8 mouse cellular contexts compared by ENCODE assay signal in genomic region chr2:30205255-30205628, GRCm38 (mm10). TPM values are rescaled to one million over a fixed set of nuclear protein-coding genes. Genes with fewer than 3 reads are reported as not detected.
DNase-seq lines count a peak whose midpoint lies in the region; ATAC-seq lines count a peak whose summit lies in the region.

No protein-coding gene starts in this region.

- H3K27ac ChIP-seq in kidney, embryonic 14.5 days (ENCODE audit: low read depth, low read length): peak overlapping the region; percentile 62; the same call in 1 of the 2 replicates
- H3K27ac ChIP-seq in forebrain, embryonic 14.5 days (ENCODE audit: low read depth, low read length): peak overlapping the region; percentile 66
- H3K27ac ChIP-seq in limb, embryonic 11.5 days (replicated peaks; ENCODE audit: low read depth, low read length): no peak overlapping the region
- H3K27ac ChIP-seq in midbrain, embryonic 11.5 days (ENCODE audit: low read depth, low read length): peak overlapping the region; percentile 50; the same call in 1 of the 2 replicates

- H3K36me3 ChIP-seq in kidney, embryonic 14.5 days (ENCODE audit: control insufficient read depth, insufficient read depth, low read length): no peaks in the 10 kb centered on the region
- H3K36me3 ChIP-seq in forebrain, embryonic 14.5 days (ENCODE audit: control insufficient read depth, insufficient read depth, low read length): no peaks in the 10 kb centered on the region
- H3K36me3 ChIP-seq in limb, embryonic 11.5 days (ENCODE audit: control insufficient read depth, insufficient read depth, low read length): no peaks in the 10 kb centered on the region
- no peaks in the 10 kb centered on the region for H3K36me3 ChIP-seq in midbrain, embryonic 11.5 days (ENCODE audit: control insufficient read depth, insufficient read depth, low read length)

- H3K27me3 ChIP-seq in kidney, embryonic 14.5 days (ENCODE audit: control insufficient read depth, insufficient read depth, low read length): no peaks in the 10 kb centered on the region
- no peaks in the 10 kb centered on the region for H3K27me3 ChIP-seq in forebrain, embryonic 14.5 days (replicated peaks; ENCODE audit: control insufficient read depth, insufficient read depth, low read length)
- no peaks in the 10 kb centered on the region for H3K27me3 ChIP-seq in limb, embryonic 11.5 days (ENCODE audit: control insufficient read depth, insufficient read depth, low read length)
- H3K27me3 ChIP-seq in midbrain, embryonic 11.5 days (ENCODE audit: control insufficient read depth, insufficient read depth, low read length): no peaks in the 10 kb centered on the region

- peak overlapping the region; percentile 77 for H3K4me3 ChIP-seq in kidney, embryonic 14.5 days (ENCODE audit: low read length)
- H3K4me3 ChIP-seq in forebrain, embryonic 14.5 days (ENCODE audit: low read depth, low read length): peak overlapping the region; percentile 63
- peak overlapping the region; percentile 58 for H3K4me3 ChIP-seq in limb, embryonic 11.5 days (ENCODE audit: low read depth, low read length)
- peak overlapping the region; percentile 73 for H3K4me3 ChIP-seq in midbrain, embryonic 11.5 days (ENCODE audit: low read depth, low read length)

- H3K9ac ChIP-seq in kidney, embryonic 14.5 days (ENCODE audit: low read depth, low read length): peak overlapping the region; percentile 69
- peak overlapping the region; percentile 74 for H3K9ac ChIP-seq in forebrain, embryonic 14.5 days (ENCODE audit: low read length)
- peak overlapping the region; percentile 24; the same call in 1 of the 2 replicates for H3K9ac ChIP-seq in limb, embryonic 11.5 days (ENCODE audit: low read length)
- peak overlapping the region; percentile 68 for H3K9ac ChIP-seq in midbrain, embryonic 11.5 days (ENCODE audit: low read length)

- no peak for DNase-seq in kidney, postnatal 4 days
- DNase-seq in brain, adult 2 months (ENCODE audit: low read depth, low spot score): peak; percentile 73
- no peak for DNase-seq in forebrain, embryonic 14.5 days (ENCODE audit: low spot score)
- DNase-seq in limb, embryonic 11.5 days (ENCODE audit: low spot score): no peak
- no peak for DNase-seq in midbrain, embryonic 11.5 days (ENCODE audit: low spot score, missing footprints)
- DNase-seq in frontal cortex, postnatal 36 days (ENCODE audit: low spot score in 2 of 2): no peak

- H3K9me3 ChIP-seq in kidney, embryonic 14.5 days (ENCODE audit: control insufficient read depth, low read length): no peaks in the 10 kb centered on the region
- H3K9me3 ChIP-seq in forebrain, embryonic 14.5 days (replicated peaks; ENCODE audit: control insufficient read depth, low read length): no peaks in the 10 kb centered on the region
- H3K9me3 ChIP-seq in limb, embryonic 11.5 days (ENCODE audit: control insufficient read depth, low read length): no peaks in the 10 kb centered on the region
- H3K9me3 ChIP-seq in midbrain, embryonic 11.5 days (ENCODE audit: control insufficient read depth, low read length): no peaks in the 10 kb centered on the region

- H3K4me1 ChIP-seq in kidney, embryonic 14.5 days (ENCODE audit: control insufficient read depth, insufficient read depth, low read length): peaks cover 16% of the 10 kb centered on the region; the same call in 1 of the 2 replicates
- peaks cover 10% of the 10 kb centered on the region for H3K4me1 ChIP-seq in forebrain, embryonic 14.5 days (ENCODE audit: control insufficient read depth, insufficient read depth, low read length)
- peaks cover 4% of the 10 kb centered on the region; the same call in 1 of the 2 replicates for H3K4me1 ChIP-seq in limb, embryonic 11.5 days (ENCODE audit: control insufficient read depth, insufficient read depth, low read length)
- peaks cover 12% of the 10 kb centered on the region for H3K4me1 ChIP-seq in midbrain, embryonic 11.5 days (ENCODE audit: control insufficient read depth, insufficient read depth, low read length)

- H3K4me2 ChIP-seq in kidney, embryonic 14.5 days (replicated peaks; ENCODE audit: low read depth, low read length): peak overlapping the region; percentile 75
- H3K4me2 ChIP-seq in forebrain, embryonic 14.5 days (ENCODE audit: low read length): peak overlapping the region; percentile 89
- H3K4me2 ChIP-seq in limb, embryonic 11.5 days (ENCODE audit: low read depth, severe bottlenecking): peak overlapping the region; percentile 69
- peak overlapping the region; percentile 85 for H3K4me2 ChIP-seq in midbrain, embryonic 11.5 days

- 1% methylated on average over 13 of the region's 13 CpGs for WGBS in kidney, embryonic 14.5 days
- WGBS in forebrain, embryonic 14.5 days: 1% methylated on average over 13 of the region's 13 CpGs
- 3% methylated on average over 13 of the region's 13 CpGs for WGBS in limb, embryonic 11.5 days
- WGBS in midbrain, embryonic 11.5 days: 1% methylated on average over 13 of the region's 13 CpGs

- ATAC-seq in kidney, embryonic 14.5 days (ENCODE audit: low FRiP score, low TSS enrichment): peak; percentile 45
- ATAC-seq in forebrain, embryonic 14.5 days: peak; percentile 61
- no peak for ATAC-seq in limb, embryonic 11.5 days (ENCODE audit: insufficient number of reproducible peaks, low FRiP score, low TSS enrichment, low read depth)
- ATAC-seq in midbrain, embryonic 11.5 days (ENCODE audit: low FRiP score): peak; percentile 54; the same call in 1 of the 2 replicates
- ATAC-seq in erythroid progenitor cell, adult 5-6 weeks (replicated peaks; ENCODE audit: low FRiP score, poor library complexity, severe bottlenecking): no peak; the same call in 1 of the 2 replicates

RNA-seq across cellular contexts. Expression of gene Kyat1, which starts 0.4 kb away (rescaled TPM):
- 10.0 and 11.4 TPM in 2 replicates for polyA plus RNA-seq in kidney, embryonic 14.5 days (2014; fragmentation: Nextera tagmentation; extraction: Ambion mirVana)
- polyA plus RNA-seq in forebrain, embryonic 14.5 days (2014; fragmentation: Nextera tagmentation; extraction: Ambion mirVana): 16.5 and 17.7 TPM in 2 replicates
- polyA plus RNA-seq in limb, embryonic 11.5 days (2014; fragmentation: Nextera tagmentation; extraction: Ambion mirVana): 6.1 and 7.6 TPM in 2 replicates
- polyA plus RNA-seq in midbrain, embryonic 11.5 days (2014; fragmentation: Nextera tagmentation; extraction: Ambion mirVana): 8.2 and 9.6 TPM in 2 replicates
- 3.2 TPM in 1 of 2 replicates, not detected in the other for total RNA-seq in erythroid progenitor cell, adult 5-6 weeks (2015; ENCODE audit: low replicate concordance)
- 1.8 and 2.3 TPM in 2 replicates for total RNA-seq in erythroid progenitor cell, adult 5-6 weeks (2017; ENCODE audit: low replicate concordance)

RNA-seq across cellular contexts. Expression of gene Spout1, which starts 27.0 kb away (rescaled TPM):
- polyA plus RNA-seq in kidney, embryonic 14.5 days (2014; fragmentation: Nextera tagmentation; extraction: Ambion mirVana): 58.2 and 77.0 TPM in 2 replicates
- 59.6 and 60.7 TPM in 2 replicates for polyA plus RNA-seq in forebrain, embryonic 14.5 days (2014; fragmentation: Nextera tagmentation; extraction: Ambion mirVana)
- polyA plus RNA-seq in limb, embryonic 11.5 days (2014; fragmentation: Nextera tagmentation; extraction: Ambion mirVana): 91.6 and 92.6 TPM in 2 replicates
- polyA plus RNA-seq in midbrain, embryonic 11.5 days (2014; fragmentation: Nextera tagmentation; extraction: Ambion mirVana): 65.0 and 69.8 TPM in 2 replicates
- total RNA-seq in erythroid progenitor cell, adult 5-6 weeks (2015; ENCODE audit: low replicate concordance): 2.9 and 10.5 TPM in 2 replicates
- total RNA-seq in erythroid progenitor cell, adult 5-6 weeks (2017; ENCODE audit: low replicate concordance): 3.5 and 7.6 TPM in 2 replicates

RNA-seq across cellular contexts. Expression of gene Lrrc8a, which starts 32.3 kb away (rescaled TPM):
- 49.4 and 51.1 TPM in 2 replicates for polyA plus RNA-seq in kidney, embryonic 14.5 days (2014; fragmentation: Nextera tagmentation; extraction: Ambion mirVana)
- 61.8 and 66.8 TPM in 2 replicates for polyA plus RNA-seq in forebrain, embryonic 14.5 days (2014; fragmentation: Nextera tagmentation; extraction: Ambion mirVana)
- 58.2 and 58.3 TPM in 2 replicates for polyA plus RNA-seq in limb, embryonic 11.5 days (2014; fragmentation: Nextera tagmentation; extraction: Ambion mirVana)
- 49.2 and 51.7 TPM in 2 replicates for polyA plus RNA-seq in midbrain, embryonic 11.5 days (2014; fragmentation: Nextera tagmentation; extraction: Ambion mirVana)
- total RNA-seq in erythroid progenitor cell, adult 5-6 weeks (2015; ENCODE audit: low replicate concordance): 9.6 and 11.9 TPM in 2 replicates
- 6.9 and 10.7 TPM in 2 replicates for total RNA-seq in erythroid progenitor cell, adult 5-6 weeks (2017; ENCODE audit: low replicate concordance)

RNA-seq across cellular contexts. Expression of gene Endog, which starts 33.9 kb away (rescaled TPM):
- polyA plus RNA-seq in kidney, embryonic 14.5 days (2014; fragmentation: Nextera tagmentation; extraction: Ambion mirVana): 20.3 and 22.1 TPM in 2 replicates
- polyA plus RNA-seq in forebrain, embryonic 14.5 days (2014; fragmentation: Nextera tagmentation; extraction: Ambion mirVana): 12.8 and 17.4 TPM in 2 replicates
- 18.3 and 20.7 TPM in 2 replicates for polyA plus RNA-seq in limb, embryonic 11.5 days (2014; fragmentation: Nextera tagmentation; extraction: Ambion mirVana)
- 11.6 and 13.7 TPM in 2 replicates for polyA plus RNA-seq in midbrain, embryonic 11.5 days (2014; fragmentation: Nextera tagmentation; extraction: Ambion mirVana)
- total RNA-seq in erythroid progenitor cell, adult 5-6 weeks (2015; ENCODE audit: low replicate concordance): not detected in 2 replicates
- total RNA-seq in erythroid progenitor cell, adult 5-6 weeks (2017; ENCODE audit: low replicate concordance): 1.7 TPM in 1 of 2 replicates, not detected in the other

RNA-seq across cellular contexts. Expression of gene Gm28035, which starts 35.1 kb away (rescaled TPM):
- polyA plus RNA-seq in kidney, embryonic 14.5 days (2014; fragmentation: Nextera tagmentation; extraction: Ambion mirVana): 0.07 and 0.26 TPM in 2 replicates
- 0.34 and 0.56 TPM in 2 replicates for polyA plus RNA-seq in forebrain, embryonic 14.5 days (2014; fragmentation: Nextera tagmentation; extraction: Ambion mirVana)
- 0.09 TPM in 1 of 2 replicates, not detected in the other for polyA plus RNA-seq in limb, embryonic 11.5 days (2014; fragmentation: Nextera tagmentation; extraction: Ambion mirVana)
- 0.05 and 0.21 TPM in 2 replicates for polyA plus RNA-seq in midbrain, embryonic 11.5 days (2014; fragmentation: Nextera tagmentation; extraction: Ambion mirVana)
- total RNA-seq in erythroid progenitor cell, adult 5-6 weeks (2015; ENCODE audit: low replicate concordance): not detected in 2 replicates
- 0.13 TPM in 1 of 2 replicates, not detected in the other for total RNA-seq in erythroid progenitor cell, adult 5-6 weeks (2017; ENCODE audit: low replicate concordance)

Comparison
In these comparisons a context has a peak if more than half of its experiments do, and no peak if none do; other contexts are left out.
1. ATAC-seq: peak in kidney, embryonic 14.5 days (single experiment), forebrain, embryonic 14.5 days (single experiment) and midbrain, embryonic 11.5 days (single experiment); none in limb, embryonic 11.5 days (single experiment) and erythroid progenitor cell, adult 5-6 weeks (single experiment).
2. H3K9ac ChIP-seq: peak in every context shown above with its lines; median percentile 74 in forebrain, embryonic 14.5 days; 69 in kidney, embryonic 14.5 days; 68 in midbrain, embryonic 11.5 days; 24 in limb, embryonic 11.5 days.
3. Peak in every context shown above with its lines, with median percentiles within 50 percentile points of each other: H3K4me2 ChIP-seq and H3K4me3 ChIP-seq.